Mouse (Mus musculus) R1 (cell line): Measurements from ENCODE around the gene Polr2g.

Experiments
- DNase-seq: peaks from one replicate; pipeline ENCODE4 v3.0.0-alpha.2; 2018; ENCODE audit warnings: low read depth, low spot score

Gene Polr2g

DNA sequence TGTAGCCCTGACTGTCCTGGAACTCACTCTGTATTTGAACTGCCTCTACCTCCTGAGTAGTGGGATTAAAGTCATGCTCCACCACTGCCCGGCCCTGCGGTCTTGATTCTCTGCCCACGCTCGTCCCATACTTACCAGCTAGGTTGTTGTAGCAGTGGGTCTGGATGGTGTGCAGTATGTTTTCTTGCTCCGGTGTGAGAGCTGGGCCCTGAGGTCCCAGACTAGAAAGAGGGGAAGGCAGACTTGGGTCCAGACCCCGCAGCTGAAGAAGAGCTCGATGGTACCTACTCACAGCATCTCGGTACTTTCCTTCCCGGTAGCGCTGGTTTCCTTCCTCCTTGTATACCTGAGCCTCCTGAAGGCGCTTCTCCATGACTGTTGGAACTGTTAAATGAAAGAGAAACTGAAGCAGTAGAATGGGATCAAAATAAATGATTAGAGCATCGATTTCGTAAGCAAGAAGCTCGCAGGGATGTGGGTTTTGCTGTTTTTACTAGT, 20.0 kb upstream of the Polr2g start:
- DNase-seq = no peak

DNA sequence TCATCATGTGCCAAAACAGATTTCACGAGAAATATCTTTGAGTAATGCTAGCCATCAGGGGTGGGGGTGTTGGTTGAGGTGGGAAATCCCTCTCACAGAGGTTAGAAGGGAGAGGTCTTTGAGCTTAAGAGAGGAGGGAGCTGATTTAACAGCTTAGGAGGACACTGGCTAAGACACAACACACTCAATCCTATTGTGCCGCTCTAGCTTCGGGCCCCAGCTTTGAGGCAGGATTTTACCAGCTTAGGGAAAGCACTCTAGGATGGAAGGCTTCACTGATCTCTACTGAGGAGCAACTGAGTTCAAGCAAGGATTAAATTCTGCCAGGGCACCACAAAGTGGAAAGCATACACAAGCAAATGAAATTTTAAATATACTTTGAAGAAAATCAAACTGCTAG, 18.6 kb upstream of the Polr2g start:
- DNase-seq = no peak

DNA sequence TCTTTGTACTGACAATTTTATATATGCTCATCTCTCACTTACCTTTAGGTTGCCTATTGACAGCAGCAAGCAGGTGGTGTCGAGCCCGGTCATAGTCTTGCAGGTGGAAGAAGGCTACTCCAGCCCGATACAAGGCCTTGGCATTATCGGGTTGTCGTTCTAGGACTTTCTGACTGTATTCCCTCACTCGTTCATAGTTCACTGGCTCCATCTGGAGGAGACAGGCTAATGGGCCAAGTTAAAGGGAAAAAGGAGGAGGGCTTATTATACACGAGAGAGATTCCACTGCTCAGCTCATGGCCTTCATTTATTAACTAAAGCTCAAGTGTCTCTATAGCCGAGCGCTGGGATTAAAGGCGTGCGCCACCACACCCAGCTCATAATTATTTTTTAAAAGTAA, 17.4 kb upstream of the Polr2g start:
- no peak for DNase-seq

DNA sequence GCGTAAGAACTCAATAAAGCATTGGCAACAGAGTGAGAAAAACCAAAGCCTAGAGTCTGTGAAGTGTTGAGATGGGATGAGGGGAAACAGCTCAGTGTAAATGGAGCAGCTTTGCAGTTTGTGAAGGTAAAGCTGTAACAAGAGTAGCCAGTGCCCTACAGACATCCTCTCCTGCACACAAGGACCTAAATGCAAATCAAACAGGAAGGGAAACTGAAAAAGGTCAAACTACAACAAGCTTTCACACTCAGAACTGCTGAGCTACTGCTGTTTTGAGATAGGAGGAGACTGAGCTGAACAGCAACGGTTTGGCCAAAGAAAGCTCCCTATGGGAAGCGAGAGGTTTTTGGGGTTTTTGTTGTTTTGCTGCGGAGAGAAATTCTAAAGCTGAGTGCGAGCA, 8.4 kb upstream of the Polr2g start:
- DNase-seq = no peak

DNA sequence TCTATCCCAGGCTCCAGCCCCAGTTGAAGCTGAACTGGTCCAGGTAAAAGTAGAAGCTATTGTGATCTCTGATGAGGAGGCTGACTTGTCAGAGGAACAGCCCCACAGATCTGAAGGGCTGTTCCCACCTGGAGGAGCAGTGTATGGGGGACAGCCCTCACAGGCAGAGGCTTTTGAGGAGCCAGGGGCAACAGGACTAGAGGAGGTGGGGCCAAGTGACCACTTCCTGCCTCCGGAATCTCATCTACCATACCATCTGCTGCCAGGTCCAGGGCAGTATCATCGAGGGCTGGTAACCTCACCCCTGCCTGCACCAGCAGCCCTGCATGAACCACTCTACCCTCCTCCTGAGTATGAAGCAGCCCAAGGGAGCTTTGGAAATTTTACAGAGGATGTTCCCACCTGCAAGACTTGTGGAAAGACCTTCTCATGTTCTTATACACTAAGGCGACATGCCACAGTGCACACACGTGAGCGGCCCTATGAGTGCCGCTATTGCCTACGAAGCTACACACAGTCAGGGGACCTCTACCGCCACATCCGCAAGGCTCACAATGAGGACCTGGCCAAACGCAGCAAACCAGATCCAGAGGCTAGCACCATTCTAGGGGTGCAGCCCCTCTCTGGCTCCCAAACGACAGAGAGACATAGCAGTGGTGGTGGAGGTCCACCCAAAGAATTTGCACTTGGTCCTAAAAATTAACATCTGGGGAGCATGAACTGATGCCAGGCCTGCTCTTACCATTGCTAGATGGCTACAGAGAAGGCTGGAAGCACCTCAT, 5.7 kb upstream of the Polr2g start:
- DNase-seq = no peak

DNA sequence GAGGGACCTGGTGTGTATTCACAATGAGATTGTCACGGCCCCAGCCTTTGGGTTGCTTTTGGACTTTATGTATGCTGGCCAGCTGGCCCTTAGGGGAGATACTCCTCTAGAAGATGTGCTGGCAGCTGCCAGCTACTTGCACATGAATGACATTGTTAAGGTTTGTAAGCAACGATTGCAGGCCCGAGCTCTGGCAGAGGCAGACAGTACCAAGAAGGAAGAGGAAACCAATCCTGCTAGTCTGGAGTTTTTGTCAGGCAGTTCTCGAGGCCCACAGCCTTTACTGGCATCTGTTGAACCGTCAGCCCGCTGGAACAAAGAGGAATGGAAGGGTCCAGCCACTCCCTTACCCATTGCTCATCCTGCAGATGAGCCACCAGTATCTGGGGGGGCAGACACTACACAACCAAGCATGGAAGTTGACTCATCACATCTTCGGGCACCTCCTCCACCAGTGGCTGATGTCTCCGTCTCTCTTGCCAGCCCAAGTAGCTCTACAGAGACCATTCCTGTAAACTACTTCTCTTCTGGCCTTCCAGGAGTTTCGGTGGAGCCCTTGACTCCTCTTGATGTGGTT, 4.9 kb upstream of the Polr2g start:
- DNase-seq = no peak

DNA sequence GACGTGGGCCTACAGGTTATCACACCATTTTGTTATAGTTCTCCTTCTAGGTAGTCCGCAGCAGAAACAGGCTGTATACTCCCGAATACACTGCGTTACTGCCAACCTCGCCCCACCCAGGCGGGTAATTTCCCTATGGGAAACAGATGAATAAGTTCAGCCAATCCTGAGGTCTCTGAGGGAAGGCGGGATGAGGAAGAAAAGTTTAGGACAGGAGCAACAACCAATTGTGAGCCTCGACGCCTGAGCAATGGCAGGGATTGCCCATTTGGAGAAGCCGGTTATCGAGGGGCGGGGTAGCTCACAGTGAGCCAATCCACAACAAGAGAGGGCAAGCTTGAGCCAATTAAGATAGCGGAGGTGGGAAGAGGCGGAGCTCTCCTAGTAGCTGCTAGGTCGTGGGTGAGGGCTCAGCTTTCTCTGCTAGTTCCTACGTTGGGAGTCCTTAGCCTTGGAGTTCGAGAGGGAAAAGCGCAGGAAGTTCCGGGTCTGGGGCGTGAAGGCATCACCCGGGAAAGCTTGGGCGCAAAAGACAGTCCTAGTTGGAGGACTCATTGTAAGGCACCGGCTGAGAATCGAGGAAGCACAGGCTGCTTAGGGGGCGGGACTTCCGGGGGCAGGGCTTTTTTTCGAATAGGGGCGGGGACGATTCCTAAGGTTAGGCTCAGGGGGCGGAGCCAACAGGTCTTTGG, 3.9 kb upstream of the Polr2g start, which contains the start of gene Zbtb3:
TSS of gene Zbtb3 (plus strand) at position 426 of the 692 bp plus-strand sequence.
- peak; percentile 100 for DNase-seq

DNA sequence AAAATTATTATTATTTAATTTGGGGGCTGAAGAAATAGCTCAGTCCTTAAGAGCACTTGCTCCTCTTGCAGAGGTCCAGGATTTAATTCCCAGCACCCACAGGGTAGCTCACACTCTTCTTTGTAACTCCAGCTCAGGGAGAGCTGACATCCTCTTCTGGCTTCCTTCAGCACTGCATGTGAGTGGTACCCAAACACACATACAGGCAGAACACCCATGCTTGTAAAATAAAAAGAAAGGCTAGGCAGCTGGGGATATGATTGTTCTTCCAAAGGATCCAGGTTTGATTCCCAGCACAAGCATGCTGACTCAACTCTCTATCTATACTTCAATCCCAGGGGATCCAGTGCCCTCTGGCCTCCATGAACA, 554 bp upstream of the Polr2g start:
- no peak for DNase-seq

DNA sequence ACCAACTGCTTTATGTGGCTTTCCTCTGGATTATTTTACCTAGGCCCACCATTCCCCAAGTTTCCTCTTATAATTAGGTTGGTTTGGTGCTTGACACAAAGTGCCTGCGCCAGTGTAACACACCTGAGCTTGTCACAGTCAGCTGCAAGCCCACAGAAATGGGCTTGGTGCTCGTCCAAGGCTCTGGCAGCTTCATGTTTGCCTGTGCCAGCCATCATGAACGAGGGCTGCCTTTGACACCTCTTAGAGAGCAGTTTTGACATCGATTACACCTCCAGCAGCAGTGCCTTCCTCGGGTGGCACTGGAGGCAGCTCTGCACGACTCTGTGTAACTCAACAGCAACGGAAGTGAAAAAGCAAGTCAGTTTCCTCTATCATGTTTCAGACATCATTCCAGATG, 8.2 kb downstream of the Polr2g start:
- DNase-seq = no peak

DNA sequence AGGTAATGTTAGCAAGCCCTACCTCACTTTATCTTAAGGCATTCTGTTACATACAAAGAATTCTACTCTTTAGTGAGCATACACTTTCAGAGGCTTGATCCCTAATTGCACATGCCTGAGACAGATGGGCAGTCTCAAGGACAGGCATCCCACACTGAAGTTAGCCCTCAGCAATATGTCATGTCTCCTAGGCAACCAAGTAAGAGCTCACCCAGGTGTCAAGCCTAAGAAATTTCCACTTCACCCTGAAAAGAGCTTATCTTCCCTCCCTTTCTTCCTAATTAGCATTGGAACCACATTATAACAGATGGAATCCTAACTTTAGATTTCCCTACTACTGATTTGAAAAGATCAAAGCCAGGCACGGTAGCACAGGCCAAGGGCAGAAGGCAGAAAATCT, 9.2 kb downstream of the Polr2g start:
- no peak for DNase-seq

DNA sequence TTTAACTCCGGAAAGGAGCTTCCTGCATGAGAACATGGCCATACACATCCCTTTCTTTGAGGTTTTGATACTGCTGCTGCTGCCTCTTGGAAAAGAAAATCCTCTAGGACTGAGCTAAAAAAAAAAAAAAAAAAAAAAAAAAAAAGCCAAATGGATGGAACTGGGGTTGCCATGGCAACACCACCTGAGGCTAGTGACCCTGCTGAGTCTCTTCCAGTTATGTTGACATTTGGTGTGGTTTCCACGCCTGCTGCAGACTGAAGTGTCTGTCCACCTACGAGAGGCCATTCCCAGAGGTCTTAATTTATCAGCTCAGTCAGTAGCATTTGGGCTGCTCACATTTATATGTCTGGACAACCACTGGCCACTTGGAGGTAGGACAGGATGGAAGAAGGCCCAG, 9.9 kb downstream of the Polr2g start:
- peak; percentile 57 for DNase-seq

DNA sequence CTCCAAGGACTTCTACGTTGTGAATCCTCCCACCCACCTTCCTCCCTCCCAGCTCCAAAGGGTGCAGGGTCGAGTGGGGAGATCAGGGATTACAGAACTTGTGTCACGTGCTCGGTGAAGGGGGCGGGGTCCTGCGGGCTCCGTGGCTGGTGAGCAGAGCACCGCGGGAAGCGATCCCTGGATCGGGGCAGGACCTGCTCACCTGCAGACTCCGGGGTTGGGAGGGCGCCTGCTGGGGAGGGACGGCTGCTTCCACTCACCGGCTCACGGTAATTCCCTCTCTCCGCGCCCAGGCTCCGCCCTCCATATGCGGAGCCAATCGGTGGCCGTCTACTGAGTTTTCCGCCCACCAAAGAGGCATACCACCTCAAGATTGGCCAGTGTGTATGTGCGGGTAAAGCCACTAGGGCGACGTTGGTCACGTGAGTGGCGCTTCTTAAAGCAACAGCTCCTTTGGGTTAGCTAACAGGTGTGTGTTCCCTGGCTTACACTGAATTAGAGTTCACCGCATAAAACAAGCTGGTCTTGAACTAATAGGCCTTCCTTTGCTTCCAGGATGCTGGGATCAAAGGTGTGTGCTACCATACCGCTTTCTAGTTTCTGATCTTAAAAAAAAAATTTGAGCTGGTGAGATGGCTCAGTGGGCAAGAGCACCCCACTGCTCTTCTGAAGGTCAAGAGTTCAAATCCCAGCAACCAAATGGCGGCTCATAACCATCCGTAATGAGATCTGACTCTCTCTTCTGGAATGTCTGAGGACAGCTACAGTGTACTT, 12.2 kb downstream of the Polr2g start, which contains the start of gene Taf6l:
TSS of gene Taf6l (minus strand) at position 410 of the 774 bp plus-strand sequence.
- peak; percentile 99 for DNase-seq

DNA sequence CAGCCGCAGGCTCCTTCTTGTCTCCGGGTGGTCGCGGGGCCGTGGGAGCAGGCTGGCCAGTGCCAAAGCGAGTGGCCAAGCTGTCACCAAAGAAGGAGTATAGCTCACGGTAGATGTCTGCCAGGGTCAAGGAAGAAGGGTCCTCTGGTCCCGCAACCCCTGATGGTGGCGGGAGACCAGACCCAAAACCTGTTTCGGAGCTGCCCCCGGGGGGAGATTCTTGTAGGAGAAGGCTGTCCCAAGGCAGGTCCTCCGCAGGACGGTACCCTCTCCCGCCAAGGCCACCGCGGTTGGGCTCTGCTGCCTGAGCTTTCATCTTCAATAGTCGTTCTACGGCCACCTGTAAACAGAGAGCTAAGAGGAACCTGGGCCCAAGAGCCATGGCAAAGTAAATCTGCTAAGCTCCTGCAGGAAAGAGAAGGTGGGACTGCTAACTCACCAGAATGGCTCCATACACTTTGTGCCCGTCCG, 23.4 kb downstream of the Polr2g start:
- peak; percentile 55 for DNase-seq

DNA sequence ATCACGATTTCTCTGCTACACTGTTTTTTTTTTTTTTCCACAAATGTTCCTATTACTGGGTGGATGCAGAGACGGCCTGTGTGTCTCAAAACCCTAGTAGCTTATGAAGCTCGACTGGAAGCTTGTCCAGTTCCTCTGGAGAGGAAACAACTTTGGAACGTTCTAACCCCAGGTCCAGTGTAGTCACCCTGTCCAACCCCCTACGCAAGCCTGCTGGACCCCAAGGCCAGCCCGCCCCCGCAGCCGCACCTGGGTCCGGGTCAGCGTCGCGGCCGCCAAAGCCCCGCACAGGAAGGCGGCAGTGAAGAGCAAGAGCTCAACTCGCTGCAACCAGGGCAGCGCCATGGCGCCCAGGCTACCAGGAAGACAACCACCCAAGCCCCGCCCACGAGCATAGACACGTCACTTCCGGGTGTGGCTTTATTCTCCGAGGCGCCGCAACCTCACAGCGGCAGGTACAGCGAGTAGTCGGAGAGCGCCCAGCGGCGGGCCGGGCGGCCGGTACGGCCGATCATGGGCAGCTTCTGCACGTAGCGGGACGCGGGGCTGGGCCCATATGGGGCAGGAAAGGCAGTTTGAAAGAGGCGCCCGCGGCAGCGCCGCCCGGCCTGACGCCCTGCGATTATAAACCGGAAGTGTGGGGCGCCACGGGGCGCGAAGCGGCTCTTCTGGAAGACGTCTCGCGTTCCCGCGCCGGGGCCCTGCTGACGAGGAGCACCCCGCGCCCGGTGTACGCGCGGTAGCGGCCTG, 24.1 kb downstream of the Polr2g start, which contains the start of gene Tmem179b:
TSS of gene Tmem179b (minus strand) at position 382 of the 750 bp plus-strand sequence.
- peak; percentile 96 for DNase-seq

DNA sequence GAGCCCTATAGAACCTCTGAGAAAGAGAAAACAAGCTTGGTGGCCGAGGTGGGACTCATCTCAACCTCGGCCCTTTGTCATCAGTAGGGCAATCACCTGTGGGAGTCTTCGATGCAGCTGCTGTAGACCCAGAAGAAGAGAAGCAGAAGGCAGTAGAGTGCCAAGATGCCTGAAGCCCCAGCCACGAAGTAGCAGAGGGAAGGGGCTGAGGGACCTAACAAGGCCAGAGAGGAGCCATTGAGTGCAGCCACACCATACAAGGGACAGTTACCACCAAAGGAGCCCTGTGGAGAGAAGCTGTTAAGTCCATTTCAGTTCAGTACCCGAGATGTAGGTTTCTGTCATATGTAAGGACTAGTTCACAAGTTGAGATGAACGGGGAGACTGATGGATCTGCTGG, 25.0 kb downstream of the Polr2g start:
- DNase-seq = peak; percentile 14

DNA sequence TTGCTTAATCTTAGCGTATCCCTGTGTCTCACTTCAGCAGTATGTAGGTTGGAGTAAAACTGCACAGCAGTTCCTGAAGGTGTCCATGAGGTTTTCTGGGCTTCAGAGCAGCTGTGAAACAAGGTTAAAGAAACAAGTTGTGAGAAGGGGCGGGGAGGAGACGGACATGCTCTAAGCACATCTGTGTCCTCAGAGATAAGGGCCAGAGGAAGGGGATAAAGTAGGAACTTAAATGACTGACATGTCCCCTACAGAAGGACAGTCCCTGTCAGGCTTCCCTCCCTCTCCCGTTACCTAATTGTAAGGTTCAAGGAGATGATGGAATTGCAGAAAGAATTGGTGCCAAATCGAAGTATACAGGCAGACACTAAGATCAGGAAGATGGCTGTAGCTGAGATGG, 25.4 kb downstream of the Polr2g start:
- peak; percentile 14 for DNase-seq

DNA sequence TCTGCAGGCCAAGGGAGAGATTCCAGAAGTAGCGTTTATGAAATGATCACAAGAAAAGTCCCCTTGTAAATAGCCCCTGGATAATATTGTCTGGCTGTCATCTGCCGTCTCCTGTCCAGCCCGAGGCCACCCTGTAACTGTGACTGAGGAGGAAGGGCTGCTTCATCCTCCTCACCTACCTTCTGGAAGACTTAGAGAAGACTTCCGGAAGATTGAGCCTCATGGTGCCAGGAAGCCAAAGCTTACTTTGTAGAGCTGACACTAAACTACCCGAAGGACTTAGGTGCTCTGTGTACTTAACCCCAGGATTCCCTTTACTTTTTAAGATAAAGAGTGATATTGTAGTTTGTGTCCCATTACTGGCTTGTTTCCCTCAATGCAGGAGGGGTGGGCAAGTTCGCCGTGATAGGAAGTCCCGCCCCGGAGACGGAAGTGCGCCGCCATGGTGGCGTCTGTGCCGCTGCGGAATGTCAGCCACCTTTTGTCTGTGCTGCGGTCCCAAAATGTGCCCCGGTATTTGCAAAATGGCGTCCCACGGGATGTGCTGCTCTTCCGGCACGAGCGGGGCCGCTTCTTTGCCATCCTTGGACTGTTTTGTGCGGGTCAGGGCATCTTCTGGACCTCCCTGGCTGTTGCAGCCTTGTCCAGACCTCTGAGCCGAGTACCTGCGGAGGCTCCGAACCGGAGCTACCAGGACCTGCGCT, 27.7 kb downstream of the Polr2g start, which contains the start of gene Tmem223:
TSS of gene Tmem223 (plus strand) at position 430 of the 704 bp plus-strand sequence.
- peak; percentile 88 for DNase-seq

DNA sequence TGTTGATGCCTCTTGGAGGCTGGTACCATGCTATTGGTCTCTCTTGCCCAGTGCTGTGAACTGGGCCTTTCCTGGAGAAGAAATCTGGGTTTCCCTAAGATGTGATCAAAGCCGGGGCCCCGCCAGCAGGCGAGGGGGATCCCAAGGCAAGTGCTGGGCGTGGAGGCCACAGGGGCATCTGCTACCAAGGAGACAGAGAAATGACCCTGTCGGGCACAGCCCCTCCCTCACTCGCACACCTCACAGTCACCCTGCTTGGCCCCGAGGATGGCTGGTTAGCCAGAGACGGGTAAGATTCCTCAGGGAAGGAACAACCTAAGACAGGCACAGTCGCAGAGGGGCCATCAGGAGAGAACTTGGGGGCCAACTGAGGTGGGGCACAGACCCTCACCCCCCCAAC, 32.8 kb downstream of the Polr2g start:
- DNase-seq = no peak

DNA sequence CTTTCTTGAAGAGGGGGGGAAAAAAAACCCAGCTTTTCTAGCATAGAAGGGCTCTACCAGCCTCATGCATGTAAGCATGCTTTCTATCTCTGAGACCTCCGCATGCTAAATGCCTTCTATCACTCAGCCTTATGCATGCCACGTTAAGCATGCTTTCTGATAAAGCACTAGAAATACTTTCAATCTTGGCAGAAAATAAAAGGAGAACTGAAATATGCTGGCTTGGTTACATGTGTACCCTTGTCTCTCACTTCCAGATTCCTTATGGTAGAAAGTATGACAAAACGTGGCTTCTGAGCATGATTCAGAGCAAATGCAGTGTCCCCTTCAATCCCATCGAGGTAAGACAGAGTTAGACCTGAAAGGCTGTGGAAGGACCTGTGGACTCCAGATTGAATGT, 35.1 kb downstream of the Polr2g start:
- no peak for DNase-seq

DNA sequence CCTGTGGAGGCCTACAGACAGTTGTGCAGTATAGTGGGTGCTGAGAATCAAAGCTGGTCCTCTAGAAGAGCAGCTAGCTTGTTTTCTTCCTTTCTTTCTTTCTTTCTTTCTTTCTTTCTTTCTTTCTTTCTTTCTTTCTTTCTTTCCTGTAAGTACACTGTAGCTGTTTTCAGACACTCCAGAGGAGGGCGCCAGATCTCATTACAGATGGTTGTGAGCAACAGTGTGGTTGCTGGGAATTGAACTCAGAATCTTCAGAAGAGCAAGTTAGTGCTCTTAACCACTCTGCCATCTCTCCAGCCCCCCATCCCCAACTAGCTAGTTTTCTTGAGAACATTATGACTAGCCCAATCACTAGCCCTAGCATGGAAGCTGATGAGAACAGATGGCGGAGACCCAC, 37.6 kb downstream of the Polr2g start:
- DNase-seq = peak; percentile 43
